Mouse (Mus musculus): ENCODE results near the gene Ahnak2. TPM values are rescaled to one million over a fixed set of nuclear protein-coding genes. Genes with fewer than 3 reads are reported as not detected.

Gene Ahnak2
- total and polyA plus RNA-seq, 3 experiments = 2.6 to 11.4 TPM; not detected in 1

- TF ChIP-seq CHD1 (IDR thresholded peaks at IDR 0.05; ENCODE audit: low read depth, low read length) = no peak
- TF ChIP-seq CHD2 (IDR thresholded peaks at IDR 0.05; ENCODE audit: low read length) = no peak
- no peak for TF ChIP-seq SIN3A (IDR thresholded peaks at IDR 0.05; ENCODE audit: low read length)
- no peak for TF ChIP-seq USF1 (IDR thresholded peaks at IDR 0.05; ENCODE audit: low read depth, low read length)
- no peak for TF ChIP-seq ETS1 (IDR thresholded peaks at IDR 0.05; ENCODE audit: low read depth, low read length)
- TF ChIP-seq MYC (IDR thresholded peaks at IDR 0.05; ENCODE audit: low read depth, low read length) = no peak
- TF ChIP-seq E2F4 (IDR thresholded peaks at IDR 0.05; ENCODE audit: borderline replicate concordance, low read depth, low read length) = no peak
- TF ChIP-seq MXI1 (IDR thresholded peaks at IDR 0.05; ENCODE audit: low read depth, low read length) = no peak
- no peak for TF ChIP-seq GABPA (IDR thresholded peaks at IDR 0.05; ENCODE audit: low read depth, low read length)
- no peak for TF ChIP-seq KAT2A (conservative IDR thresholded peaks at IDR 0.05; ENCODE audit: low read depth, low read length)
- no peak for TF ChIP-seq NELFE (IDR thresholded peaks at IDR 0.05; ENCODE audit: low read depth, low read length)
- no peak for TF ChIP-seq RCOR1 (IDR thresholded peaks at IDR 0.05; ENCODE audit: low read depth, low read length)
- TF ChIP-seq EP300 (IDR thresholded peaks at IDR 0.05; ENCODE audit: low read depth in 1 of 2, low read length in 2 of 2) = no peak
- TF ChIP-seq MAFK (IDR thresholded peaks at IDR 0.05; ENCODE audit: borderline replicate concordance, low read depth, low read length) = no peak
- no peaks in the 10 kb centered on the region for H3K9me3 ChIP-seq (replicated peaks; ENCODE audit: insufficient read depth, low read length)
- H3K4me3 ChIP-seq (ENCODE audit: control insufficient read depth in 1 of 2, insufficient read depth in 1 of 2, low read depth in 2 of 2, low read length in 2 of 2) = no peak overlapping the region
- DNase-seq (ENCODE audit: low read depth, low spot score) = no peak
- no peak overlapping the region for H3K9ac ChIP-seq (ENCODE audit: control insufficient read depth, low read depth, low read length, poor library complexity, severe bottlenecking)
- no peaks in the 10 kb centered on the region for H3K36me3 ChIP-seq (ENCODE audit: control insufficient read depth in 1 of 2, insufficient read depth in 2 of 2, low read length in 2 of 2)
- no peaks in the 10 kb centered on the region for H3K79me2 ChIP-seq (ENCODE audit: control insufficient read depth, insufficient read depth, low read length, poor library complexity)
- no peaks in the 10 kb centered on the region for H3K27me3 ChIP-seq (ENCODE audit: control insufficient read depth in 1 of 2, insufficient read depth in 2 of 2, low read length in 2 of 2)
- H3K27ac ChIP-seq (ENCODE audit: control insufficient read depth, low read depth, low read length) = no peak overlapping the region
- no peaks in the 10 kb centered on the region for H3K4me1 ChIP-seq (ENCODE audit: control insufficient read depth in 1 of 2, insufficient read depth in 2 of 2, low read length in 2 of 2)
Measured at GRCm38 (mm10) chr12:112736636-112736925, 65.9 kb downstream of the Ahnak2 start.

- no peak overlapping the region for H3K9ac ChIP-seq (ENCODE audit: control insufficient read depth, low read depth, low read length, poor library complexity, severe bottlenecking)
- no peaks in the 10 kb centered on the region for H3K79me2 ChIP-seq (ENCODE audit: control insufficient read depth, insufficient read depth, low read length, poor library complexity)
- no peaks in the 10 kb centered on the region for H3K36me3 ChIP-seq (ENCODE audit: control insufficient read depth in 1 of 2, insufficient read depth in 2 of 2, low read length in 2 of 2)
- no peaks in the 10 kb centered on the region for H3K27me3 ChIP-seq (ENCODE audit: control insufficient read depth in 1 of 2, insufficient read depth in 2 of 2, low read length in 2 of 2)
- no peak overlapping the region for H3K27ac ChIP-seq (ENCODE audit: control insufficient read depth, low read depth, low read length)
- DNase-seq (ENCODE audit: low read depth, low spot score) = no peak
- H3K4me3 ChIP-seq (ENCODE audit: control insufficient read depth in 1 of 2, insufficient read depth in 1 of 2, low read depth in 2 of 2, low read length in 2 of 2) = no peak overlapping the region
- no peak for TF ChIP-seq GATA1 (IDR thresholded peaks at IDR 0.05; ENCODE audit: low read depth, low read length)
- TF ChIP-seq SMC3 (IDR thresholded peaks at IDR 0.05; ENCODE audit: low read depth, low read length) = no peak
- no peak for TF ChIP-seq USF2 (IDR thresholded peaks at IDR 0.05; ENCODE audit: borderline replicate concordance in 1 of 2, insufficient read depth in 1 of 2, low read depth in 1 of 2, low read length in 2 of 2)
- no peak for TF ChIP-seq NELFE (IDR thresholded peaks at IDR 0.05; ENCODE audit: low read depth, low read length)
- TF ChIP-seq MYB (IDR thresholded peaks at IDR 0.05; ENCODE audit: low read depth, low read length) = no peak
- TF ChIP-seq CHD2 (IDR thresholded peaks at IDR 0.05; ENCODE audit: low read length) = no peak
- TF ChIP-seq JUND (IDR thresholded peaks at IDR 0.05; ENCODE audit: low read depth, low read length) = no peak
- H3K4me1 ChIP-seq (ENCODE audit: control insufficient read depth in 1 of 2, insufficient read depth in 2 of 2, low read length in 2 of 2) = no peaks in the 10 kb centered on the region
- no peaks in the 10 kb centered on the region for H3K9me3 ChIP-seq (replicated peaks; ENCODE audit: insufficient read depth, low read length)
Measured at GRCm38 (mm10) chr12:112735896-112736635, 66.4 kb downstream of the Ahnak2 start.

All from MEL (cell line).